Mouse (Mus musculus) heart, embryonic 14.5 days (tissue): Measurements from ENCODE around the gene Nfatc3. TPM values are rescaled to one million over a fixed set of nuclear protein-coding genes. Genes with fewer than 3 reads are reported as not detected.

Source experiments
- ATAC-seq: fragments of 200-750 bp; cut with Nextera tagmentation; 2 replicates; pipeline ENCODE4 v1.8.0; 2017; ENCODE audit warnings: low read depth, moderate TSS enrichment; ENCODE audit not compliant: insufficient number of reproducible peaks, insufficient read depth, low FRiP score
- H3K27ac ChIP-seq, 2 experiments: fragments of 200-500 bp in 1 of 2; fragments of 300-500 bp in 1 of 2; sonication (generic) in 1 of 2; replicated peaks in 1 of 2; 2 replicates each; pipeline ENCODE4 v1.5.1; 2012 to 2014; ENCODE audit warnings: low read depth in 2 of 2, low read length in 2 of 2, control low read depth in 1 of 2, mild to moderate bottlenecking in 1 of 2, mixed read lengths in 1 of 2; ENCODE audit not compliant: control insufficient read depth in 1 of 2, insufficient read depth in 1 of 2
- H3K27me3 ChIP-seq: fragments of 300-500 bp; sonication (generic); 2 replicates; pipeline ENCODE4 v1.6.1; 2014; ENCODE audit warnings: mild to moderate bottlenecking, low read length, control low read depth; ENCODE audit not compliant: control insufficient read depth, insufficient read depth
- H3K36me3 ChIP-seq: fragments of 300-500 bp; sonication (generic); 2 replicates; pipeline ENCODE4 v1.6.1; 2014; ENCODE audit warnings: mild to moderate bottlenecking, control low read depth, low read length, mixed read lengths; ENCODE audit not compliant: control insufficient read depth, insufficient read depth
- H3K4me1 ChIP-seq, 2 experiments: fragments of 200-500 bp in 1 of 2; fragments of 300-500 bp in 1 of 2; sonication (generic) in 1 of 2; 2 replicates each; pipeline ENCODE4 v1.6.1; 2012 to 2014; ENCODE audit warnings: low read length in 2 of 2, control low read depth in 1 of 2, mixed read lengths in 1 of 2; ENCODE audit not compliant: control insufficient read depth in 2 of 2, insufficient read depth in 2 of 2
- H3K4me2 ChIP-seq: fragments of 300-500 bp; sonication (generic); 2 replicates; pipeline ENCODE4 v1.6.1; 2014; ENCODE audit warnings: mild to moderate bottlenecking, low read length
- H3K4me3 ChIP-seq, 2 experiments: fragments of 200-500 bp in 1 of 2; fragments of 300-500 bp in 1 of 2; sonication (generic) in 1 of 2; 2 replicates each; pipeline ENCODE4 v1.5.1; 2012 to 2014; ENCODE audit warnings: low read length in 2 of 2, mild to moderate bottlenecking in 2 of 2, control low read depth in 1 of 2, low read depth in 1 of 2, moderate library complexity in 1 of 2; ENCODE audit not compliant: control insufficient read depth in 1 of 2, insufficient read depth in 1 of 2
- H3K9ac ChIP-seq: fragments of 300-500 bp; sonication (generic); 2 replicates; pipeline ENCODE4 v1.6.1; 2014; ENCODE audit warnings: mild to moderate bottlenecking, low read length
- H3K9me3 ChIP-seq: fragments of 300-500 bp; sonication (generic); 2 replicates; pipeline ENCODE4 v1.6.1; 2016; ENCODE audit warnings: low read length, control low read depth; ENCODE audit not compliant: control insufficient read depth
- WGBS: fragments of 180-500 bp; shearing (Covaris S2); extraction: QIAGEN DNeasy Blood & Tissue Kit; methylation state at CpG from one replicate; pipeline ENCODE4 v1.1.7; 2014; 5-methylcytosine and 5-hydroxymethylcytosine counted together
- polyA plus RNA-seq: library from polyadenylated mRNA; unstranded; fragments of >200 nt; fragmentation: Nextera tagmentation; extraction: Ambion mirVana; gene quantifications from 2 replicates; pipeline ENCODE4 v1.2.1, GENCODE M21; 2014

Gene Nfatc3
- polyA plus RNA-seq, 1 experiment from 2014 or later: 4.7 TPM

- Histone ChIP-seq H3K27me3 (no peaks in the 10 kb centered on the region), H3K4me1 (no peaks in the 10 kb centered on the region), H3K9me3 (no peaks in the 10 kb centered on the region), H3K4me2 (no peak overlapping the region), H3K27ac (no peak overlapping the region), H3K4me3 (no peak overlapping the region), H3K36me3 (peaks cover 46% of the 10 kb centered on the region), H3K9ac (no peak overlapping the region)
- WGBS: 82% methylated on average over 1 of the region's 1 CpGs
- no peak for ATAC-seq
Measured at GRCm38 (mm10) chr8:106126055-106126454, 67.4 kb downstream of the Nfatc3 start.

DNA sequence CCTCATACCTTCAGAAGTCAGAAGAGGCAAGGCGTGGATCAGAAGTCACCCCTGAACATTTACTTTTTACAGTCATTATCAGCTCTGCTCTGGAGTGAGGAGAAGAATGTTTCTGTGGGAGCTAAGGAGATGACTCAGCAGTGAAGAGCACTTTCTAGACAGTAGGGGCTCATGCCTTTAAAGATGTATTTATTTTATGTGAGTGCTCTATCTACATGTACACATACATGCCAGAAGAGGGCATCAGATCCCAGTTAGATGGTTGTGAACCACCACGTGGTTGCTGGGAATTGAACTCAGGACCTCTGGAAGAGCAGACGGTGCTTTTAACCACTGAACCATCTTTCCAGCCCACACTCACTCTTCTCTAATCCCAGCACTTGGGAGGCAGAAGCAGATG, 68.4 kb downstream of the Nfatc3 start:
- Histone ChIP-seq H3K27ac (no peak overlapping the region), H3K9me3 (no peaks in the 10 kb centered on the region), H3K4me3 (no peak overlapping the region), H3K4me1 (no peaks in the 10 kb centered on the region), H3K4me2 (no peak overlapping the region), H3K36me3 (peaks cover 48% of the 10 kb centered on the region), H3K9ac (no peak overlapping the region), H3K27me3 (no peaks in the 10 kb centered on the region)
- WGBS: 76% methylated on average over 3 of the region's 3 CpGs
- ATAC-seq: no peak

DNA sequence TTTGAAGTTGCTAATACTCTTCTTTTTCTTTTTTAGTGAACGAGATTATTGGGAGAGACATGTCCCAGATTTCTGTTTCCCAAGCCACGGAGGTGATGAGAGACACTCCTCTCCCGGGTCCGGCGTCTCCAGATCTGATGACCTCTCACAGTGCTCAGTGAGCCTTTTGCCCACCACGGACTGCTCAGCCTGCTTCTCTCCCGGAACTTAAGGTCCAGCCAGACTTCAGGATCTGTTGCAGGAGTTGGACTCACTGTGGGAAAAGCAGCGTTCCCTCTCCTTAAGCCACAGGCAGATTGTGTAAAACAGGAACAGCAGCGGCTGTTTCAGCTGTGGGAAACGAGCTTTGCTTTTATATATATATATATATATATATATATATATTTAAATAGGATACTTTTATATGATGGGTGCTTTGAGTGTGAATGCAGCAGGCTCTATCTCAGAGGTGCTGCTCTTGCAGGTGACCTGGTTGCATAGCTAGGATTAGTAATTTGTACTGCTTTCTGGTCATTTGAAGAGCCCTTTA, 69.3 kb downstream of the Nfatc3 start:
- H3K4me3 ChIP-seq: no peak overlapping the region
- no peak overlapping the region for H3K27ac ChIP-seq
- ATAC-seq: no peak
- H3K36me3 ChIP-seq: peaks cover 55% of the 10 kb centered on the region
- no peak overlapping the region for H3K4me2 ChIP-seq
- H3K4me1 ChIP-seq: no peaks in the 10 kb centered on the region
- H3K9ac ChIP-seq: no peak overlapping the region
- H3K27me3 ChIP-seq: no peaks in the 10 kb centered on the region
- no peaks in the 10 kb centered on the region for H3K9me3 ChIP-seq
- WGBS: 88% methylated on average over 10 of the region's 10 CpGs

- Histone ChIP-seq H3K4me1 (no peaks in the 10 kb centered on the region), H3K36me3 (peaks cover 52% of the 10 kb centered on the region), H3K9ac (no peak overlapping the region), H3K27ac (no peak overlapping the region), H3K27me3 (peaks cover 9% of the 10 kb centered on the region), H3K9me3 (no peaks in the 10 kb centered on the region), H3K4me2 (no peak overlapping the region), H3K4me3 (no peak overlapping the region)
- no peak for ATAC-seq
Measured at GRCm38 (mm10) chr8:106129232-106129930, 70.7 kb downstream of the Nfatc3 start.

- ATAC-seq: no peak
- no peak overlapping the region for H3K4me2 ChIP-seq
- H3K9ac ChIP-seq: no peak overlapping the region
- H3K9me3 ChIP-seq: no peaks in the 10 kb centered on the region
- peaks cover 15% of the 10 kb centered on the region for H3K27me3 ChIP-seq
- peaks cover 52% of the 10 kb centered on the region for H3K36me3 ChIP-seq
- no peak overlapping the region for H3K4me3 ChIP-seq
- H3K4me1 ChIP-seq: no peaks in the 10 kb centered on the region
- no peak overlapping the region for H3K27ac ChIP-seq
- WGBS: 80% methylated on average over 2 of the region's 2 CpGs
Measured at GRCm38 (mm10) chr8:106129997-106130396, 71.4 kb downstream of the Nfatc3 start.

DNA sequence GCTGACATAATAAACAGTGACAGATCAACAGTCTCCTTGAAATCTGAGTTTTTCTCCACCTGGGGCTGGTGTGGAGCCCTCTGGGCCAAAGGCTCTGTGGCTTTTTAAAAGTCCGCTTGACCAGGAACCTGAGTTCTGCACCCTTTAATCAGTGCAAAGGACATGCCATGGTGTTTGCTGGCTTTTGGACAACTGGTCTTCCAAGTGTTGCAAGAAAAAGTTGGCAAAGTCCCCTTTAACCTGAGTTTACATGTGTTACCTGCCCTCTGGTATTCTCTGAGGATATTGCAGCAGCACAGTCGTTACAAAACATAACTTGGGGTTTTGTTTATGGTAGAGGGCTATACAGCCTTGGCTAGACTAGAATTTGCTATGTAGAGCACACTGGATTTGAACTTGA, 71.9 kb downstream of the Nfatc3 start:
- H3K27ac ChIP-seq: no peak overlapping the region
- H3K4me3 ChIP-seq: no peak overlapping the region
- H3K27me3 ChIP-seq: peaks cover 20% of the 10 kb centered on the region
- no peaks in the 10 kb centered on the region for H3K9me3 ChIP-seq
- peaks cover 52% of the 10 kb centered on the region for H3K36me3 ChIP-seq
- ATAC-seq: no peak
- H3K4me1 ChIP-seq: peaks cover 0 to 2% of the 10 kb centered on the region in 2 experiments; a peak in 1 of 4 replicates
- H3K9ac ChIP-seq: no peak overlapping the region
- WGBS: 89% methylated on average over 2 of the region's 2 CpGs
- H3K4me2 ChIP-seq: no peak overlapping the region

- H3K9me3 ChIP-seq: no peaks in the 10 kb centered on the region
- H3K36me3 ChIP-seq: peaks cover 52% of the 10 kb centered on the region
- no peak overlapping the region for H3K27ac ChIP-seq
- 88% methylated on average over 4 of the region's 4 CpGs for WGBS
- H3K4me2 ChIP-seq: no peak overlapping the region
- H3K27me3 ChIP-seq: peaks cover 26% of the 10 kb centered on the region
- peaks cover 0 to 7% of the 10 kb centered on the region in 2 experiments; a peak in 3 of 4 replicates for H3K4me1 ChIP-seq
- no peak overlapping the region for H3K9ac ChIP-seq
- H3K4me3 ChIP-seq: no peak overlapping the region
- ATAC-seq: no peak
Measured at GRCm38 (mm10) chr8:106131021-106131420, 72.4 kb downstream of the Nfatc3 start.
